Mouse (Mus musculus): Measurements from ENCODE around the gene Zbtb38.
A peak's percentile ranks its signal among the peaks of the same experiment; 100 is the strongest.

Gene Zbtb38

GRCm38 (mm10) chr9:96731039-96731895, 21.4 kb downstream of the Zbtb38 start:
- DNase-seq (ENCODE audit: low spot score): no peak

GRCm38 (mm10) chr9:96730311-96730625, 22.4 kb downstream of the Zbtb38 start:
- no peak for DNase-seq (ENCODE audit: low spot score)

- DNase-seq (ENCODE audit: low spot score): no peak
Observed at GRCm38 (mm10) chr9:96729537-96730310, 22.9 kb downstream of the Zbtb38 start.

- no peak for DNase-seq (ENCODE audit: low spot score)
Observed at GRCm38 (mm10) chr9:96728338-96729162, 24.1 kb downstream of the Zbtb38 start.

GRCm38 (mm10) chr9:96727688-96728087, 24.9 kb downstream of the Zbtb38 start:
- DNase-seq (ENCODE audit: low spot score): no peak

GRCm38 (mm10) chr9:96726336-96727131, 26.1 kb downstream of the Zbtb38 start:
- DNase-seq (ENCODE audit: low spot score): no peak

- DNase-seq (ENCODE audit: low spot score): no peak
Observed at GRCm38 (mm10) chr9:96725582-96726320, 26.9 kb downstream of the Zbtb38 start.

- no peak for DNase-seq (ENCODE audit: low spot score)
Observed at GRCm38 (mm10) chr9:96723650-96724049, 29.0 kb downstream of the Zbtb38 start.

GRCm38 (mm10) chr9:96721163-96721799, 31.4 kb downstream of the Zbtb38 start:
- no peak for DNase-seq (ENCODE audit: low spot score)

- DNase-seq (ENCODE audit: low spot score): no peak
Observed at GRCm38 (mm10) chr9:96720510-96721162, 32.0 kb downstream of the Zbtb38 start.

- DNase-seq (ENCODE audit: low spot score): peak; percentile 69
Observed at GRCm38 (mm10) chr9:96719408-96720158, 33.0 kb downstream of the Zbtb38 start.

- DNase-seq (ENCODE audit: low spot score): peak; percentile 28
Observed at GRCm38 (mm10) chr9:96718888-96719287, 33.7 kb downstream of the Zbtb38 start.

GRCm38 (mm10) chr9:96718402-96718798, 34.2 kb downstream of the Zbtb38 start:
- DNase-seq (ENCODE audit: low spot score): no peak

GRCm38 (mm10) chr9:96717698-96718401, 34.8 kb downstream of the Zbtb38 start:
- no peak for DNase-seq (ENCODE audit: low spot score)

GRCm38 (mm10) chr9:96716735-96717444, 35.7 kb downstream of the Zbtb38 start:
- no peak for DNase-seq (ENCODE audit: low spot score)

GRCm38 (mm10) chr9:96716136-96716535, 36.5 kb downstream of the Zbtb38 start:
- DNase-seq (ENCODE audit: low spot score): no peak

- no peak for DNase-seq (ENCODE audit: low spot score)
Observed at GRCm38 (mm10) chr9:96715171-96715570, 37.5 kb downstream of the Zbtb38 start.
